20 mouse cellular contexts compared by ENCODE assay signal in genomic region chr5:99717917-99718316, GRCm38 (mm10). TPM values are rescaled to one million over a fixed set of nuclear protein-coding genes. Genes with fewer than 3 reads are reported as not detected.
DNase-seq lines count a peak whose midpoint lies in the region; ATAC-seq lines count a peak whose summit lies in the region.
"Had no signal": no experiment of that assay in that cellular context is flagged by ENCODE, and none has a peak within 500 bp of the region (broad histone marks: within the 10 kb centered on the region; RNA-seq: fewer than 3 reads in every experiment).

No protein-coding gene starts in this region.

- intact Hi-C loops in heart, postnatal 36 days (cut with DNase I) = no loop called here

- no peak overlapping the region for H3K9ac ChIP-seq in midbrain, embryonic 16.5 days (ENCODE audit: low read depth, low read length)
- H3K9ac ChIP-seq in midbrain, embryonic 11.5 days (ENCODE audit: low read length) = no peak overlapping the region
- no peak overlapping the region for H3K9ac ChIP-seq in neural tube, embryonic 15.5 days (replicated peaks)
- H3K9ac ChIP-seq: embryonic facial prominence, embryonic 12.5 days; forebrain, embryonic 13.5 days; forebrain, embryonic 15.5 days had no signal

- WGBS in midbrain, embryonic 16.5 days = 72% methylated on average over 8 of the region's 8 CpGs
- WGBS in midbrain, embryonic 11.5 days = 78% methylated on average over 8 of the region's 8 CpGs
- WGBS in neural tube, embryonic 15.5 days = 57% methylated on average over 8 of the region's 8 CpGs

- H3K4me2 ChIP-seq in midbrain, embryonic 16.5 days (ENCODE audit: low read length) = no peak overlapping the region
- no peak overlapping the region for H3K4me2 ChIP-seq in midbrain, embryonic 11.5 days
- H3K4me2 ChIP-seq in neural tube, embryonic 15.5 days = no peak overlapping the region
- H3K4me2 ChIP-seq: embryonic facial prominence, embryonic 12.5 days; forebrain, embryonic 13.5 days; forebrain, embryonic 15.5 days had no signal

- peaks cover 17% of the 10 kb centered on the region for H3K4me1 ChIP-seq in midbrain, embryonic 16.5 days (ENCODE audit: control insufficient read depth, insufficient read depth, low read length)
- H3K4me1 ChIP-seq in midbrain, embryonic 11.5 days (ENCODE audit: control insufficient read depth, insufficient read depth, low read length) = no peaks in the 10 kb centered on the region
- peaks cover 29% of the 10 kb centered on the region for H3K4me1 ChIP-seq in neural tube, embryonic 15.5 days

- no peak overlapping the region for H3K4me3 ChIP-seq in midbrain, embryonic 16.5 days (ENCODE audit: low read depth, low read length)
- no peak overlapping the region for H3K4me3 ChIP-seq in midbrain, embryonic 11.5 days (ENCODE audit: low read depth, low read length)
- no peak overlapping the region for H3K4me3 ChIP-seq in neural tube, embryonic 15.5 days (replicated peaks)
- H3K4me3 ChIP-seq: embryonic facial prominence, embryonic 10.5 days; embryonic facial prominence, embryonic 12.5 days; forebrain, embryonic 13.5 days; forebrain, embryonic 15.5 days had no signal

- no peak for ATAC-seq in midbrain, embryonic 16.5 days
- no peak for ATAC-seq in midbrain, embryonic 11.5 days (ENCODE audit: low FRiP score)
- no peak for ATAC-seq in neural tube, embryonic 15.5 days (ENCODE audit: low FRiP score)
- ATAC-seq: forebrain, embryonic 13.5 days; forebrain, embryonic 15.5 days had no signal

- 0 out of 2 replicates have a peak overlapping the region, but pooled peaks have one; percentile 41 for H3K27ac ChIP-seq in midbrain, embryonic 16.5 days (ENCODE audit: low read length)
- no peak overlapping the region for H3K27ac ChIP-seq in midbrain, embryonic 11.5 days (ENCODE audit: low read depth, low read length)
- H3K27ac ChIP-seq in neural tube, embryonic 15.5 days (replicated peaks) = peak overlapping the region; percentile 33; the same call in 1 of the 2 replicates
- H3K27ac ChIP-seq: embryonic facial prominence, embryonic 10.5 days; embryonic facial prominence, embryonic 12.5 days; forebrain, embryonic 13.5 days; forebrain, embryonic 15.5 days had no signal

- peak; percentile 50 for DNase-seq in heart, adult 11 months
- DNase-seq in heart, postnatal 36 days = no peak
- no peak for DNase-seq in midbrain, embryonic 11.5 days (ENCODE audit: low spot score, missing footprints)
- no peak for DNase-seq in neural tube, embryonic 10.5 days (ENCODE audit: extremely low spot score, low spot score)
- DNase-seq in kidney, postnatal 10 days = no peak
- DNase-seq: adrenal gland, adult 2 months; adrenal gland, postnatal 10 days; adrenal gland, postnatal 25 days; cerebellum, adult 11-12 months; cerebellum, adult 2 months; cerebellum, adult 9-10 months; cerebellum, postnatal 10 days; cerebellum, postnatal 25 days had no signal

- no peaks in the 10 kb centered on the region for H3K9me3 ChIP-seq in midbrain, embryonic 16.5 days (replicated peaks; ENCODE audit: control insufficient read depth, low read length, poor library complexity, severe bottlenecking)
- H3K9me3 ChIP-seq in midbrain, embryonic 11.5 days (ENCODE audit: control insufficient read depth, low read length) = no peaks in the 10 kb centered on the region
- no peaks in the 10 kb centered on the region for H3K9me3 ChIP-seq in neural tube, embryonic 15.5 days (replicated peaks)
- H3K9me3 ChIP-seq: embryonic facial prominence, embryonic 10.5 days; embryonic facial prominence, embryonic 12.5 days; forebrain, embryonic 13.5 days; forebrain, embryonic 15.5 days had no signal

- H3K27me3 ChIP-seq in midbrain, embryonic 16.5 days (ENCODE audit: control insufficient read depth, insufficient read depth, low read depth, low read length) = no peaks in the 10 kb centered on the region
- H3K27me3 ChIP-seq in midbrain, embryonic 11.5 days (ENCODE audit: control insufficient read depth, insufficient read depth, low read length) = no peaks in the 10 kb centered on the region
- no peaks in the 10 kb centered on the region for H3K27me3 ChIP-seq in neural tube, embryonic 15.5 days (replicated peaks)
- H3K27me3 ChIP-seq: embryonic facial prominence, embryonic 12.5 days; forebrain, embryonic 13.5 days; forebrain, embryonic 15.5 days had no signal

- no peaks in the 10 kb centered on the region for H3K36me3 ChIP-seq in midbrain, embryonic 16.5 days (ENCODE audit: control insufficient read depth, insufficient read depth, low read length)
- H3K36me3 ChIP-seq in midbrain, embryonic 11.5 days (ENCODE audit: control insufficient read depth, insufficient read depth, low read length) = no peaks in the 10 kb centered on the region
- no peaks in the 10 kb centered on the region for H3K36me3 ChIP-seq in neural tube, embryonic 15.5 days
- H3K36me3 ChIP-seq: embryonic facial prominence, embryonic 10.5 days; embryonic facial prominence, embryonic 12.5 days; forebrain, embryonic 15.5 days had no signal

RNA-seq across cellular contexts. Expression of gene Rasgef1b, which starts 10.9 kb away (rescaled TPM):
- total RNA-seq in heart, postnatal 36 days (2021) = 10 to 100 TPM; 11.3 to 11.5 TPM
- 59.7 and 69.0 TPM in 2 replicates for polyA plus RNA-seq in midbrain, embryonic 16.5 days (2015; fragmentation: Nextera tagmentation; extraction: Ambion mirVana)
- 28.6 and 29.7 TPM in 2 replicates for polyA plus RNA-seq in midbrain, embryonic 11.5 days (2014; fragmentation: Nextera tagmentation; extraction: Ambion mirVana)
- 48.6 and 53.9 TPM in 2 replicates for polyA plus RNA-seq in neural tube, embryonic 15.5 days (2015; fragmentation: Nextera tagmentation; extraction: Ambion mirVana)
- total RNA-seq: MEL had no signal
